Mouse (Mus musculus) mouse embryonic stem cell (cell line): Measurements from ENCODE around the gene Lrrc8a.

Source experiments
- in situ Hi-C, 2 experiments: fragments of 300-500 bp; cut with MboI; formaldehyde crosslinking; loops; 1 replicate in 1 of 2; 3 replicates in 1 of 2; pipeline ENCODE4 v1.14.3; 2019 to 2020; ENCODE audit warnings: low sequenced_read_pairs in 2 of 2, low pct_unique_long_range_greater_than_20kb in 1 of 2, mixed read lengths in 1 of 2; ENCODE audit not compliant: unreplicated experiment in 1 of 2

The Lrrc8a gene

DNA sequence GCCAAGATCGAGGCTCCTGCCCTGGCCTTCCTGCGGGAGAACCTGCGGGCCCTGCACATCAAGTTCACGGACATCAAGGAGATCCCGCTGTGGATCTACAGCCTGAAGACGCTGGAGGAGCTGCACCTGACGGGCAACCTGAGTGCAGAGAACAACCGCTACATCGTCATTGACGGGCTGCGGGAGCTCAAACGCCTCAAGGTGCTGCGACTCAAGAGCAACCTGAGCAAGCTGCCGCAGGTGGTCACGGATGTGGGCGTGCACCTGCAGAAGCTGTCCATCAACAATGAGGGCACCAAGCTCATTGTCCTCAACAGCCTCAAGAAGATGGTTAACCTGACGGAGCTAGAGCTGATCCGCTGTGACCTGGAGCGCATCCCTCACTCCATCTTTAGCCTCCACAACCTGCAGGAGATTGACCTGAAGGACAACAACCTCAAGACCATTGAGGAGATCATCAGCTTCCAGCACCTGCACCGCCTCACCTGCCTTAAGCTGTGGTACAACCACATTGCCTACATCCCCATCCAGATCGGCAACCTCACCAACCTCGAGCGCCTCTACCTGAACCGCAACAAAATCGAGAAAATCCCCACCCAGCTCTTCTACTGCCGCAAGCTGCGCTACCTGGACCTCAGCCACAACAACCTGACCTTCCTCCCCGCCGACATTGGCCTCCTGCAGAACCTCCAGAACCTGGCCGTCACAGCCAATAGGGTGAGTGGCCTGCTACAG is 19.3 kb downstream of the Lrrc8a start:
- in situ Hi-C loops: no loop called here

DNA sequence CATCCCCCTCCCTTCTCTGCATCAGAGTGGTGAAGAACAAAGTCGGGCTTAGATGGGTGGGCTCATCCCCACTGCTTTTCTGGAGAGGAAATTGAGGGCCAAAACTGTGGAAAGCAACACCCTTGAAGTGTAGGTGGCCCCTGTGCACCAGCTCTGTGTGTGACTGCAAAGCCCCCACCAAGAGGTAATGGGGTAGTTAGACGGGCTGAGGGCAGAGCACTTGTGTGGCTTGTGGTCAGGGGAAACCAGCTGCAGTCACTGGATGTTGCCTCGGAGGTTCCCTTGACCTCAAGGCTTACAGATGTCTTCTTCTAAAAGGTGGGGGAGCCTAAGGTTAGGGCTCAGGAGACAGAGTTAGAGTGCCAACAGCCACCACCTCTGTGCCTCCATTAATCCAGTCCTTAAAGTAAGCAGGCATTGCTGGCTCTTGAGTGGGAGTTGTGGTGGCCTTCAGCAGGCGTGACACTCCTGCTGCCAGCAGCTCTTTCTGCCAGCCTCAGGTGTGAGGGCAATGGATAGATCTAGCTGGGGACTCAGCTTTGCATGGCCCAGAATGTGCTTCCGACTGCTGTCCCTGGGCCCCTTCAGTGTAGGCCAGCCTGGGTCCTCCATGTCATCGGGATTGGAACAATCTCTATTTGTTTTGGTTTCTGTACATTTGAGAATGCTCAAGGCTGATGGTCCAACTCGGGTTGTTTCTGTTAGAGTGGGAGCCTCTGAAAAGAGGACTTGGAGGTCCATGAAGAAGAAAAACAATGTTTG is 20.4 kb downstream of the Lrrc8a start:
- in situ Hi-C loops: no loop called here

DNA sequence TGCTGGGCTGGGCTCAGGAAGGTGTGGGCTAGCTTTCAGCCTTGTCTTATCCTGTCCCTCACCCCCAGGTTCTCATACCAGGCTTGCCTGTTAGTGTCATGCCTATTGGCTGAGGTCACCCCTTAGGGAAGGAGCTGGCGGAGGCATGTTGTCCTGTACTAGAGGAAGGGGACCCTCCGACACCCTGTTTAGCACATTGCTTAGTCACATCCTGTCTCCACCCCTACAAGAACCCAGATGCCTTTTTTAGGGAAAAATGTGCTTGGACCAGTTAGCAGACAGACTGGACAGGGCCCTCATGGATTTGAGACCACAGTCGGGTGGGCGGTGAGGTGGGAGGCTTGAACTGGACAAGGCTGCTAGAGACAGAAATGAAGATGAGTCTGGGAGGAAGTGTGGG is 21.1 kb downstream of the Lrrc8a start:
- in situ Hi-C loops: no loop called here

- in situ Hi-C loops: no loop called here
Observed at GRCm38 (mm10) chr2:30259131-30260064, 21.9 kb downstream of the Lrrc8a start.

GRCm38 (mm10) chr2:30261064-30261736 is 23.7 kb downstream of the Lrrc8a start:
- in situ Hi-C loops: no loop called here

- in situ Hi-C loops: no loop called here
Observed at GRCm38 (mm10) chr2:30261921-30262839, 24.7 kb downstream of the Lrrc8a start.

DNA sequence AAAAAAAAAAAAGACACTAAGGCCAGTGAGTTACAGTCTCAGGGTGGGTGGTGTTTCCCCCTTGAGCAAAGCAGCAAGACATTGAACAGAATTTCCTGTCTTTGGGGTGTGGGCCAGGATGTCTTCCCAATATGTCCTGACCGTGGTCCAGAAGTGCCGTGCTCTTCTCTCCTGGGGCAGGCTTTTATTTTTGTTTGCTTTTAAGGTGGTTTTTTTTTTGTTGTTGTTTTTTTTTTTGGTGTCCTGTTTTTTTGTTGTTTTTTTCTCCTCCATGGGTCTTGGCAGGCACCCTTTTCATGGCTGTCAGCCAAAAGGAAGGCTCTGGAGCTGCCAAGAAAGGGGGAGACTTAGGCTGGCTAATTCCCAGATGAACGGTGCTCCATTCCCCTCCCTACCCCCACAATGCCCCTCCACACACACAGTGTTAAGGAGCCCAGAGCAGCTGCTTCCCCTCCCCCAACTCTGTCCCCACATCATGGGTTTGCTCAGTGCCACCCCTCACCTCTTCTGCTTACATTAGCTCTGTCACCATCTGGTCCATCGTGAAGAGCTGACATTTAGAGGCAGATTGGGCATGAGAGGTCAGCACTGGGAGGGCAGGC is 25.4 kb downstream of the Lrrc8a start:
- in situ Hi-C loops: no loop called here

GRCm38 (mm10) chr2:30263811-30264210 is 26.3 kb downstream of the Lrrc8a start:
- in situ Hi-C loops: no loop called here

GRCm38 (mm10) chr2:30264671-30265519 is 27.4 kb downstream of the Lrrc8a start:
- in situ Hi-C loops: no loop called here

- in situ Hi-C loops: no loop called here
Observed at GRCm38 (mm10) chr2:30265767-30266253, 28.3 kb downstream of the Lrrc8a start, which contains the start of gene Phyhd1. TSS of gene Phyhd1 (plus strand) at chr2:30266203.

GRCm38 (mm10) chr2:30266392-30266941 is 29.0 kb downstream of the Lrrc8a start:
- in situ Hi-C loops: no loop called here

- in situ Hi-C loops: no loop called here
Observed at GRCm38 (mm10) chr2:30267466-30267865, 30.0 kb downstream of the Lrrc8a start.

DNA sequence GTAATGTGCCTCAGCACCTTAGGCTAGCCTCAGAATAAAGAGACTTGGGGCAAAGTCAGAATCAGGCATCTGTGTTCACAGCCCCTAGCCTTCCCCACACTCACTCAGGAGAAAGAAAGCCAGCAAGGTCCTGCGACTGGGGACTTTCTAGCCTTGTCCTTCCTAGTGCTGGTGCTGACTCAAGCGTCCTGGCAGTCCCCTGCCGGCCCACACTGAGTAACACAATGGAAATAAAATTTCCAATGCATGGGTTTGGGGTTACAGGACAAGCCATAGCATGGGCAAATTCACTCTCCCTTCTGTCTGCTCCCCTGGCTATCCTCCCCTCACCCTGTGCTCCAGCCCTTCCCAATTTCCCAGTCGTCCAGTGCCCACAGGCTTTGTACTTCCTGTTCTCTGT is 30.9 kb downstream of the Lrrc8a start:
- in situ Hi-C loops: no loop called here

- in situ Hi-C loops: no loop called here
Observed at GRCm38 (mm10) chr2:30269241-30269990, 31.9 kb downstream of the Lrrc8a start.

DNA sequence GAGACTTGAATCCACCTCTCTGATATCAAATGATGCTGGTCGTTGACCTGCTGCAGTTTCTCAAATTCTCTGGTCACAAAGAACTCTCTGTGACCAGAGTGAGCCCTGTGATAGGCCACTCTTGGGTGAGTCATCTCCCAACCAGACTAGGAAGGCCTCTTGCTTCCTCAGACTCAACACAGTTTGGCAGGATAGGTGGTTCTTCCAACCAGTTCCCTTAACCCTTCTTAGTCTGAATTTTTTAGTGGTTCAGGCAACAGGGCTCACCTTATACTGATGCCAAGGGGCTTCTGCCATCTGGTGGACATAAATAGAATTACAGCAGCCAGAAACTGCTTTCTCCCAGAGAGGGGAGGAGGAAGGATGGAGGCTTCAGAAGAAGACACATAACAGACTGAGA is 32.6 kb downstream of the Lrrc8a start:
- in situ Hi-C loops: no loop called here
